Mouse (Mus musculus) retina, postnatal 7 days (tissue): ENCODE results near the gene Mdc1.

Source experiments
- DNase-seq: peaks from one replicate; pipeline ENCODE4 v3.0.0-alpha.2; 2012; ENCODE audit warnings: low read depth, low spot score

Gene Mdc1

GRCm38 (mm10) chr17:35850974-35851373, 9.7 kb downstream of the Mdc1 start:
- DNase-seq = no peak

GRCm38 (mm10) chr17:35859371-35859770, 18.1 kb downstream of the Mdc1 start:
- DNase-seq = no peak

- DNase-seq = no peak
Observed at GRCm38 (mm10) chr17:35859835-35860234, 18.5 kb downstream of the Mdc1 start.

DNA sequence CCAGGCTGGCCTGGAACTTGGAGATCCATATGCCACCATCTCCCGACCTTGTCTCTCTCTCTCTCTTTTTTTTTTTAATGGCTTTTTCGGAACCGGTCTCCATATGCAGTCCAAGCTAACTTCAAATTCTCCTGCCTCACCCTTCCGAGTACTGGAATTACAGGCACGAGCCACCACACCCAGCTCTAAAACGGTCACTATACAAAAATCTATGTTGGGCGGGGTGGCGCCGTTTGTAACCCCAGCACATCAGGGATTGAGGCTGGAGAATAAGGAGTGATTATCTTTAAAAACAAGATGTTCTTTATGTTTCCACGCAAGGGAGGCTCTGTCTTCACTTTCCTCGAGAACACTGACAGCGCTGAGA, 19.5 kb downstream of the Mdc1 start:
- DNase-seq = no peak

- peak; percentile 76 for DNase-seq
Observed at GRCm38 (mm10) chr17:35861198-35861857, 20.0 kb downstream of the Mdc1 start, which contains the start of gene Nrm. Gene Nrm, plus strand, starts transcription at chr17:35861318.

DNA sequence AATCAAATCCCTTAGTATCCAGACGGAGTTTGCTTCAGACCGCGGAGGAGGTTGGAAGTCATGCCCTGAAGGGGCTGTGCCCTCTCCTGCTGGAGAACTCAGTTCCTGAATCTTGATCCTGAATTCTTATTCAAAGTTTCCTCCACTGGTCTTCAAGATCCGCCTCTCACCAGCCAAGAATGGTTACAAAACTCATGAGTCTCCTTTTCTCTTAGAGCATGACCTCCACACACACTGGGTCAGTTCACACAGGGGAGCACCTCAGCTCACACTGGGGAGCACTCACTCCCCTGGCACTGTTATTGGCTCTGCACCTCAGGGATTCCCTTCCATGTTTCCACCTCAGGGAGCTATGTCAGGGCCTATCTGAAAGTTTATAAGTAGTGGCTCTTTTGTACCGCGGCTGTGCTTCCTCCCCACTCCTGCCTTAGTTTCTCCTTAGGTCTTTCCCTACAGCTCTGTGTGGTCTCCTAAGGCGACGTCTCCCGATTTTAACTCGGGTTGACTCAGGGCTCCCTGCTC, 23.6 kb downstream of the Mdc1 start:
- DNase-seq = no peak

GRCm38 (mm10) chr17:35865481-35866280, 24.4 kb downstream of the Mdc1 start, which contains the start of gene Ppp1r18:
Gene Ppp1r18, plus strand, starts transcription at chr17:35865593.
- DNase-seq = no peak

- no peak for DNase-seq
Observed at GRCm38 (mm10) chr17:35866281-35866831, 25.0 kb downstream of the Mdc1 start.

- DNase-seq = no peak
Observed at GRCm38 (mm10) chr17:35866911-35867890, 25.9 kb downstream of the Mdc1 start.

DNA sequence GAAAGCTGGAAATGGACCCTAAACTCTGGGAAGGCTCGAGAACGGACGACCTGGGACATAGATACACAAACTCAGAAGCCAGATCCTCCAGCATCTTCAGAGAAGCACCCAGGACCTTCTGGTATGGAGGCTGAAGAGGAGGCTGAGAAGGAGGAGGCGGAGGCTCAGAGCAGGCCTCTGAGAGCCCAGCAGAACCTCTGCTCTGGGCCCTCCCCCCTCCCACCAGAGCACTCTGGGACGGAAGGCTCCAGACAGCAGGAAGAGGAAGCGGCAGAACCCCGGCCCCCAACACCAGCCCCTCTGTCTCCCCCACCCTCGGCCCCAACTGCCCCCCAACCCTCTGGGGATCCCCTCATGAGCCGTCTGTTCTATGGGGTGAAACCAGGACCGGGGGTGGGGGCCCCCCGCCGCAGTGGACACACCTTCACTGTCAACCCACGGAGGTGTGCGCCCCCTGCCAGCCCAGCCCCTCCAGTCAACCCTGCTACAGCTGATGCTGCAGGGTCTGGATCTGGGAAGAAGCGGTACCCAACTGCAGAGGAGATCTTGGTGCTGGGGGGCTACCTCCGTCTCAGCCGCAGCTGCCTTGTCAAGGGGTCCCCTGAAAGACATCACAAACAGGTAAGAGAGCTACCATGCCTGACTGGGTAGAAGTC, 27.0 kb downstream of the Mdc1 start:
- DNase-seq = no peak

GRCm38 (mm10) chr17:35868961-35869345, 27.6 kb downstream of the Mdc1 start:
- DNase-seq = no peak

GRCm38 (mm10) chr17:35869346-35870067, 28.2 kb downstream of the Mdc1 start:
- no peak for DNase-seq

- DNase-seq = no peak
Observed at GRCm38 (mm10) chr17:35870151-35870883, 29.0 kb downstream of the Mdc1 start.

DNA sequence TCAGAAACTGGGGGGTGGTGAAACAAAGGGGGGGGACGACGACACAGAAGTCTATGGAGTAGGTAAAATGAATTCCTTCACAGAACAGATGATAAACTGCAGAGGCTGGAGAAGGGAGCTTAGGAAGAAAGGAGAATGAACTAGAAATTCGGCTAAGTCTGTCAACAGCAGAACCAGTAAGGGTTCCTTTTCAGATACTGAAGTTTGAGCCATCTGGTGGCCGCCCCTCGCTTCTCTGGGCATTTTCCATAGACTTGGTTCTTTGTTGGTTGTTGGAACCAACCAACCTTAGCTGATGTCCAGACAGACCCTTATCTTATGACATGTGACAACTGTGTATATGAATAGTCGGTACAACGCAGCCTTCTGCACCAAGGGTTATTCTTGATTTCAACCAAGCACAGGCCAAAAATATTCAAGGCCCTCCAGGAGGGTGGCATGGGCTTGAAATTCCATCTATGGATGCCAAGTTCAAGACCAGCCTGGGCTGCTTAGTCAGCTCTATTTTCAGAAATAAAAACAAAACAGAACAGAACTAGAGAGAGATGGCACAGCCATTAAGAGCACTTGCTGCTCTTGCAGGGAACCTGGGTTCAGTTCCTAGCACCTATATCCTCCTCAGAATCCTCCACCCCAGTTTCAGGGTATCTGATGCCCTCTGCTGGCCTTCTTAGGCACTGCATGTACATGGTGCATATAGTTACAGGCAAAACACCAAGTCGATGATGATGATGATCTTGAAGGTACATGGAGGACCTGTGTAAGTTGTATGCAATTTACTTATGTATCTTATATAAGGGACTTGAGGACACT, 29.8 kb downstream of the Mdc1 start:
- DNase-seq = no peak

- DNase-seq = peak; percentile 79
Observed at GRCm38 (mm10) chr17:35873774-35874519, 32.6 kb downstream of the Mdc1 start.

- no peak for DNase-seq
Observed at GRCm38 (mm10) chr17:35874721-35875120, 33.4 kb downstream of the Mdc1 start.

DNA sequence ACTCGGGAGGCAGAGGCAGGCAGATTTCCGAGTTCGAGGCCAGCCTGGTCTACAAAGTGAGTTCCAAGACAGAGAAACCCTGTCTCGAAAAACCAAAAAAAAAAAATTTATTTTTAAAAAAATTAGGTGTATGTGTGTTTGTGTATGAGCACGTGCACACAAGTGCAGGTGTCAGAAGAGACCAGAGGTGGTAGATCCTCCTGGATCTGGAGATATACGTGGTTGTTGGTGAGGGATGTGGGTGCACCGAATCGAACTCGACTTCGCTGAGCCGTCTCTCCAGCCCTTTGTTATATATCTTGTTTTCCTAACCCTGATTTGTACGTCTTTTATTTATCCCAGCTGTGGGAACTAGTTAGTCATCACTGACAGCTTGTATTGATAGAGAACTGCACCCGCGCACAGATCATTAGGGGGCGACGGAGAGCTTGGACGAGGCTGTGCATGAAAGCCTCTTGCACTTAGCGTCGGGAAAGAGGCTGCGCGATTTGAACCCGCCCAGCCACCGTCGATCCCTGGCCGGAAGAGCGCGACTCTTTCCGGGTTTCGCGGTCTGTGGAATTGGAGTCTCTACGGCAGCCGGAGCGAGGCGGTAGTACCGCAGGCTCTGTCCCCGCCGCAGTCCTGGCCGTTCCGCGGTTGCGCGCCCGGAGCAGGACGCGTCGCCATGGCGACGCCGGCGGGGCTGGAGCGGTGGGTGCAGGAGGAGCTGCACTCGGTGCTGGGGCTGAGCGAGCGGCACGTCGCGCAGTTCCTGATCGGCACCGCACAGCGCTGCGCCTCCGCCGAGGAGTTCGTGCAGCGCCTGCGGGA, 38.1 kb downstream of the Mdc1 start, which contains the start of gene Dhx16:
TSS of gene Dhx16 (plus strand) at position 575 of the 813 bp plus-strand sequence.
- DNase-seq = peak; percentile 93
